Mouse (Mus musculus) myocyte (in vitro differentiated cells): ENCODE data around the gene Rps21. TPM values are rescaled to one million over a fixed set of nuclear protein-coding genes. Genes with fewer than 3 reads are reported as not detected.

ENCODE experiments used
- H3K27me3 ChIP-seq: one replicate; pipeline ENCODE4 v1.6.1; 2011; ENCODE audit not compliant: control insufficient read depth, insufficient read depth, insufficient read length
- H3K36me3 ChIP-seq: one replicate; pipeline ENCODE4 v1.6.1; 2011; ENCODE audit not compliant: control insufficient read depth, insufficient read depth
- H3K4me2 ChIP-seq: one replicate; pipeline ENCODE4 v1.6.1; 2011; ENCODE audit warnings: low read depth, control low read depth
- H3K4me3 ChIP-seq: one replicate; pipeline ENCODE4 v1.5.1; 2011; ENCODE audit warnings: mild to moderate bottlenecking, control low read depth, moderate library complexity
- H3K79me2 ChIP-seq: one replicate; pipeline ENCODE4 v1.6.1; 2011; ENCODE audit not compliant: control insufficient read depth, insufficient read depth
- H3ac ChIP-seq: one replicate; pipeline ENCODE4 v1.6.1; 2011; ENCODE audit not compliant: control insufficient read depth, insufficient read length
- CEBPB ChIP-seq: IDR thresholded peaks from 2 replicates; pipeline ENCODE4 v1.6.1; 2011; ENCODE audit warnings: mild to moderate bottlenecking, moderate library complexity; ENCODE audit not compliant: poor library complexity, insufficient read depth, severe bottlenecking
- E2F4 ChIP-seq: IDR thresholded peaks from one replicate; pipeline ENCODE4 v1.6.1; 2011; ENCODE audit warnings: mild to moderate bottlenecking, control low read depth, moderate library complexity; ENCODE audit not compliant: insufficient read depth
- MAX ChIP-seq: IDR thresholded peaks from one replicate; pipeline ENCODE4 v1.6.1; 2011; ENCODE audit warnings: low read depth, mild to moderate bottlenecking, control low read depth
- MYOD1 ChIP-seq, 3 experiments: IDR thresholded peaks; one replicate each; pipeline ENCODE4 v1.6.1; 2011; ENCODE audit warnings: control low read depth in 2 of 3, low read depth in 2 of 3, mild to moderate bottlenecking in 2 of 3, moderate library complexity in 1 of 3; ENCODE audit not compliant: insufficient read length in 2 of 3, control insufficient read depth in 1 of 3
- MYOG ChIP-seq, 3 experiments: IDR thresholded peaks; one replicate each; pipeline ENCODE4 v1.6.1; 2011; ENCODE audit warnings: control low read depth in 2 of 3, low read depth in 2 of 3, mild to moderate bottlenecking in 2 of 3; ENCODE audit not compliant: insufficient read length in 2 of 3, control insufficient read depth in 1 of 3, insufficient read depth in 1 of 3
- POLR2A ChIP-seq: IDR thresholded peaks from one replicate; pipeline ENCODE4 v1.6.1; 2011; ENCODE audit warnings: low read depth, mild to moderate bottlenecking, control low read depth, moderate library complexity; ENCODE audit not compliant: insufficient read length
- POLR2AphosphoS2 ChIP-seq: IDR thresholded peaks from one replicate; pipeline ENCODE4 v1.6.1; 2011; ENCODE audit warnings: low read depth, control low read depth; ENCODE audit not compliant: insufficient read length
- REST ChIP-seq: IDR thresholded peaks from one replicate; pipeline ENCODE4 v1.6.1; 2011; ENCODE audit warnings: mild to moderate bottlenecking, control low read depth, moderate library complexity; ENCODE audit not compliant: insufficient read depth, insufficient read length
- SRF ChIP-seq: IDR thresholded peaks from one replicate; pipeline ENCODE4 v1.6.1; 2011; ENCODE audit warnings: low read depth; ENCODE audit not compliant: control insufficient read depth, insufficient read length
- TCF12 ChIP-seq: IDR thresholded peaks from one replicate; pipeline ENCODE4 v1.6.1; 2011; ENCODE audit warnings: mild to moderate bottlenecking, control low read depth; ENCODE audit not compliant: poor library complexity, insufficient read depth, severe bottlenecking
- TCF3 ChIP-seq: IDR thresholded peaks from one replicate; pipeline ENCODE4 v1.6.1; 2011; ENCODE audit warnings: low read depth, control low read depth; ENCODE audit not compliant: insufficient read length
- USF1 ChIP-seq: IDR thresholded peaks from one replicate; pipeline ENCODE4 v1.6.1; 2011; ENCODE audit warnings: low read depth, mild to moderate bottlenecking, control low read depth, moderate library complexity
- polyA plus RNA-seq: library from polyadenylated mRNA; unstranded; fragments of >200 nt; fragmentation: generic; extraction: Trizol; gene quantifications from one replicate; pipeline ENCODE4 v1.2.1, GENCODE M21; 2012; ENCODE audit warnings: missing spikeins

Rps21 gene
- polyA plus RNA-seq, 1 experiment, result 3,913 TPM

GRCm38 (mm10) chr2:180218241-180218640 lies 38.9 kb upstream of the Rps21 start:
- Histone ChIP-seq H3K4me3 (no peak overlapping the region), H3K4me2 (peak overlapping the region; percentile 63)

GRCm38 (mm10) chr2:180218677-180219076 lies 38.5 kb upstream of the Rps21 start:
- no peak overlapping the region for H3K4me3 ChIP-seq
- H3ac ChIP-seq, result no peak overlapping the region

More at GRCm38 (mm10) chr2:180218241-180218640, 38.9 kb upstream of the Rps21 start:
- Histone ChIP-seq H3ac (no peak overlapping the region), H3K79me2 (peaks cover 34% of the 10 kb centered on the region), H3K36me3 (peaks cover 3% of the 10 kb centered on the region), H3K27me3 (no peaks in the 10 kb centered on the region)
- TF ChIP-seq POLR2AphosphoS2 (no peak), MAX (no peak), E2F4 (no peak), CEBPB (no peak), TCF12 (no peak), TCF3 (no peak), POLR2A (no peak)

GRCm38 (mm10) chr2:180219145-180219943 lies 37.8 kb upstream of the Rps21 start:
- TF ChIP-seq MAX, result no peak
- no peak for TF ChIP-seq TCF3
- no peak for TF ChIP-seq USF1
- H3K4me3 ChIP-seq, result no peak overlapping the region
- H3ac ChIP-seq, result no peak overlapping the region
- peaks cover 45% of the 10 kb centered on the region for H3K79me2 ChIP-seq
- no peaks in the 10 kb centered on the region for H3K27me3 ChIP-seq
- peaks cover 3% of the 10 kb centered on the region for H3K36me3 ChIP-seq
- no peak overlapping the region for H3K4me2 ChIP-seq

More at GRCm38 (mm10) chr2:180218677-180219076, 38.5 kb upstream of the Rps21 start:
- TF ChIP-seq TCF12 (no peak), REST (no peak), TCF3 (no peak), USF1 (no peak), POLR2A (no peak), SRF (no peak), E2F4 (no peak), CEBPB (no peak), MYOD1 (IDR thresholded peaks at IDR 0.05; ENCODE audit: control insufficient read depth in 1 of 3, insufficient read length in 2 of 3, low read depth in 2 of 3) (no peak), MYOG (IDR thresholded peaks at IDR 0.05; ENCODE audit: control insufficient read depth in 1 of 3, insufficient read depth in 1 of 3, insufficient read length in 2 of 3, low read depth in 2 of 3) (no peak), POLR2AphosphoS2 (no peak), MAX (no peak)
- Histone ChIP-seq H3K27me3 (no peaks in the 10 kb centered on the region), H3K36me3 (peaks cover 3% of the 10 kb centered on the region), H3K4me2 (no peak overlapping the region), H3K79me2 (peaks cover 38% of the 10 kb centered on the region)

- Histone ChIP-seq H3K27me3 (no peaks in the 10 kb centered on the region), H3K4me3 (no peak overlapping the region), H3K36me3 (peaks cover 3% of the 10 kb centered on the region), H3K4me2 (no peak overlapping the region), H3ac (no peak overlapping the region), H3K79me2 (peaks cover 53% of the 10 kb centered on the region)
- TF ChIP-seq USF1 (no peak), MYOG (IDR thresholded peaks at IDR 0.05; ENCODE audit: control insufficient read depth in 1 of 3, insufficient read depth in 1 of 3, insufficient read length in 2 of 3, low read depth in 2 of 3) (no peak), POLR2AphosphoS2 (no peak)
Measured at GRCm38 (mm10) chr2:180220165-180220564, 37.0 kb upstream of the Rps21 start.

- Histone ChIP-seq H3ac (no peak overlapping the region), H3K79me2 (peaks cover 57% of the 10 kb centered on the region), H3K27me3 (no peaks in the 10 kb centered on the region), H3K4me3 (no peak overlapping the region), H3K36me3 (peaks cover 3% of the 10 kb centered on the region), H3K4me2 (no peak overlapping the region)
- TF ChIP-seq MYOD1 (IDR thresholded peaks at IDR 0.05; ENCODE audit: control insufficient read depth in 1 of 3, insufficient read length in 2 of 3, low read depth in 2 of 3), result no peak
Measured at GRCm38 (mm10) chr2:180221051-180221450, 36.1 kb upstream of the Rps21 start.

GRCm38 (mm10) chr2:180222250-180222649 lies 34.9 kb upstream of the Rps21 start:
- Histone ChIP-seq H3ac (no peak overlapping the region), H3K4me2 (peak overlapping the region; percentile 88), H3K4me3 (no peak overlapping the region), H3K79me2 (peaks cover 53% of the 10 kb centered on the region), H3K36me3 (peaks cover 3% of the 10 kb centered on the region), H3K27me3 (no peaks in the 10 kb centered on the region)
- peak in 2 of 3 experiments; percentile 30 to 82 for TF ChIP-seq MYOG (IDR thresholded peaks at IDR 0.05; ENCODE audit: control insufficient read depth in 1 of 3, insufficient read depth in 1 of 3, insufficient read length in 2 of 3, low read depth in 2 of 3)
- TF ChIP-seq USF1, result no peak
- TF ChIP-seq TCF12, result no peak
- TF ChIP-seq SRF, result no peak
- no peak for TF ChIP-seq POLR2A
- peak in 2 of 3 experiments; percentile 60 to 84 for TF ChIP-seq MYOD1 (IDR thresholded peaks at IDR 0.05; ENCODE audit: control insufficient read depth in 1 of 3, insufficient read length in 2 of 3, low read depth in 2 of 3)
- TF ChIP-seq TCF3, result no peak
- TF ChIP-seq CEBPB, result no peak
- TF ChIP-seq REST, result no peak
- TF ChIP-seq POLR2AphosphoS2, result peak; percentile 10
